Mouse (Mus musculus): ENCODE data around the gene Rsph1. TPM values are rescaled to one million over a fixed set of nuclear protein-coding genes. Genes with fewer than 3 reads are reported as not detected.
"Not testable (repeated sequence)": the region's sequence is repeated elsewhere in the genome, so short reads cannot be mapped to it uniquely, and the experiment has no call there.

Rsph1 gene
- total and polyA plus RNA-seq, 2 experiments: not detected

- DNase-seq (ENCODE audit: extremely low read depth, low read depth, low spot score): no peak
- WGBS: 45% methylated on average over 9 of the region's 9 CpGs
- Histone ChIP-seq H3K9ac (ENCODE audit: low read depth, low read length) (no peak overlapping the region), H3K4me1 (ENCODE audit: control insufficient read depth, insufficient read depth, low read length) (no peaks in the 10 kb centered on the region), H3K27ac (replicated peaks; ENCODE audit: insufficient read depth, low read depth, low read length) (no peak overlapping the region), H3K36me3 (ENCODE audit: control insufficient read depth, insufficient read depth, low read length) (no peaks in the 10 kb centered on the region), H3K79me2 (ENCODE audit: control insufficient read depth, insufficient read depth, low read length) (no peaks in the 10 kb centered on the region), H3K4me3 (ENCODE audit: insufficient read depth, low read depth, low read length) (no peak overlapping the region), H3K27me3 (ENCODE audit: control insufficient read depth, insufficient read depth, low read length) (no peaks in the 10 kb centered on the region)
- no peak for TF ChIP-seq CTCF (IDR thresholded peaks at IDR 0.05; ENCODE audit: low read depth, low read length)
- TF ChIP-seq POLR2A (IDR thresholded peaks at IDR 0.05; ENCODE audit: extremely low read depth, insufficient read depth, low read length): no peak
Measured at GRCm38 (mm10) chr17:31276207-31276921, 819 bp downstream of the Rsph1 start.

GRCm38 (mm10) chr17:31275181-31275580, 2.0 kb downstream of the Rsph1 start:
- H3K27ac ChIP-seq (replicated peaks; ENCODE audit: insufficient read depth, low read depth, low read length): no peak overlapping the region
- no peak overlapping the region for H3K4me3 ChIP-seq (ENCODE audit: insufficient read depth, low read depth, low read length)
- WGBS: 73% methylated on average over 6 of the region's 6 CpGs
- TF ChIP-seq CTCF (IDR thresholded peaks at IDR 0.05; ENCODE audit: low read depth, low read length) (no peak), POLR2A (IDR thresholded peaks at IDR 0.05; ENCODE audit: extremely low read depth, insufficient read depth, low read length) (no peak)
- no peaks in the 10 kb centered on the region for H3K27me3 ChIP-seq (ENCODE audit: control insufficient read depth, insufficient read depth, low read length)
- no peak for DNase-seq (ENCODE audit: extremely low read depth, low read depth, low spot score)
- no peaks in the 10 kb centered on the region for H3K79me2 ChIP-seq (ENCODE audit: control insufficient read depth, insufficient read depth, low read length)
- no peaks in the 10 kb centered on the region for H3K4me1 ChIP-seq (ENCODE audit: control insufficient read depth, insufficient read depth, low read length)
- no peak overlapping the region for H3K9ac ChIP-seq (ENCODE audit: low read depth, low read length)
- H3K36me3 ChIP-seq (ENCODE audit: control insufficient read depth, insufficient read depth, low read length): no peaks in the 10 kb centered on the region

GRCm38 (mm10) chr17:31273631-31274030, 3.6 kb downstream of the Rsph1 start:
- WGBS: 92% methylated on average over 8 of the region's 8 CpGs
- Histone ChIP-seq H3K36me3 (ENCODE audit: control insufficient read depth, insufficient read depth, low read length) (no peaks in the 10 kb centered on the region), H3K4me3 (ENCODE audit: insufficient read depth, low read depth, low read length) (no peak overlapping the region), H3K27me3 (ENCODE audit: control insufficient read depth, insufficient read depth, low read length) (no peaks in the 10 kb centered on the region), H3K79me2 (ENCODE audit: control insufficient read depth, insufficient read depth, low read length) (no peaks in the 10 kb centered on the region), H3K4me1 (ENCODE audit: control insufficient read depth, insufficient read depth, low read length) (no peaks in the 10 kb centered on the region), H3K27ac (replicated peaks; ENCODE audit: insufficient read depth, low read depth, low read length) (no peak overlapping the region), H3K9ac (ENCODE audit: low read depth, low read length) (no peak overlapping the region)
- no peak for TF ChIP-seq POLR2A (IDR thresholded peaks at IDR 0.05; ENCODE audit: extremely low read depth, insufficient read depth, low read length)
- no peak for TF ChIP-seq CTCF (IDR thresholded peaks at IDR 0.05; ENCODE audit: low read depth, low read length)
- DNase-seq (ENCODE audit: extremely low read depth, low read depth, low spot score): no peak

- Histone ChIP-seq H3K27ac (replicated peaks; ENCODE audit: insufficient read depth, low read depth, low read length) (no peak overlapping the region), H3K79me2 (ENCODE audit: control insufficient read depth, insufficient read depth, low read length) (no peaks in the 10 kb centered on the region), H3K4me3 (ENCODE audit: insufficient read depth, low read depth, low read length) (no peak overlapping the region), H3K36me3 (ENCODE audit: control insufficient read depth, insufficient read depth, low read length) (no peaks in the 10 kb centered on the region), H3K4me1 (ENCODE audit: control insufficient read depth, insufficient read depth, low read length) (no peaks in the 10 kb centered on the region), H3K9ac (ENCODE audit: low read depth, low read length) (no peak overlapping the region), H3K27me3 (ENCODE audit: control insufficient read depth, insufficient read depth, low read length) (no peaks in the 10 kb centered on the region)
- no peak for DNase-seq (ENCODE audit: extremely low read depth, low read depth, low spot score)
- 86% methylated on average over 9 of the region's 9 CpGs for WGBS
- TF ChIP-seq POLR2A (IDR thresholded peaks at IDR 0.05; ENCODE audit: extremely low read depth, insufficient read depth, low read length) (no peak), CTCF (IDR thresholded peaks at IDR 0.05; ENCODE audit: low read depth, low read length) (no peak)
Measured at GRCm38 (mm10) chr17:31272416-31273165, 4.6 kb downstream of the Rsph1 start.

- 61% methylated on average over 7 of the region's 7 CpGs for WGBS
- H3K4me3 ChIP-seq (ENCODE audit: insufficient read depth, low read depth, low read length): no peak overlapping the region
- H3K27me3 ChIP-seq (ENCODE audit: control insufficient read depth, insufficient read depth, low read length): no peaks in the 10 kb centered on the region
- no peak overlapping the region for H3K9ac ChIP-seq (ENCODE audit: low read depth, low read length)
- H3K27ac ChIP-seq (replicated peaks; ENCODE audit: insufficient read depth, low read depth, low read length): no peak overlapping the region
- TF ChIP-seq POLR2A (IDR thresholded peaks at IDR 0.05; ENCODE audit: extremely low read depth, insufficient read depth, low read length) (no peak), CTCF (IDR thresholded peaks at IDR 0.05; ENCODE audit: low read depth, low read length) (no peak)
- no peak for DNase-seq (ENCODE audit: extremely low read depth, low read depth, low spot score)
- H3K79me2 ChIP-seq (ENCODE audit: control insufficient read depth, insufficient read depth, low read length): no peaks in the 10 kb centered on the region
- no peaks in the 10 kb centered on the region for H3K4me1 ChIP-seq (ENCODE audit: control insufficient read depth, insufficient read depth, low read length)
- no peaks in the 10 kb centered on the region for H3K36me3 ChIP-seq (ENCODE audit: control insufficient read depth, insufficient read depth, low read length)
Measured at GRCm38 (mm10) chr17:31271136-31271851, 5.9 kb downstream of the Rsph1 start.

- not testable (repeated sequence) for H3K79me2 ChIP-seq (ENCODE audit: control insufficient read depth, insufficient read depth, low read length); H3K27me3 ChIP-seq (ENCODE audit: control insufficient read depth, insufficient read depth, low read length); H3K27ac ChIP-seq (replicated peaks; ENCODE audit: insufficient read depth, low read depth, low read length); H3K4me1 ChIP-seq (ENCODE audit: control insufficient read depth, insufficient read depth, low read length); H3K4me3 ChIP-seq (ENCODE audit: insufficient read depth, low read depth, low read length); H3K36me3 ChIP-seq (ENCODE audit: control insufficient read depth, insufficient read depth, low read length); H3K9ac ChIP-seq (ENCODE audit: low read depth, low read length); DNase-seq (ENCODE audit: extremely low read depth, low read depth, low spot score)
- WGBS: 82% methylated on average over 8 of the region's 8 CpGs
Measured at GRCm38 (mm10) chr17:31270736-31271135, 6.4 kb downstream of the Rsph1 start.

All from liver, adult 2 months (tissue).